Mouse (Mus musculus): Measurements from ENCODE around the gene Gng8. TPM values are rescaled to one million over a fixed set of nuclear protein-coding genes. Genes with fewer than 3 reads are reported as not detected.

Gene Gng8
- polyA plus RNA-seq, 1 experiment: 10.3 TPM

- H3K4me3 ChIP-seq (ENCODE audit: control insufficient read depth, low read depth, low read length): no peak overlapping the region
- H3K27ac ChIP-seq (ENCODE audit: control insufficient read depth, insufficient read depth, low read depth, low read length): no peak overlapping the region
- TF ChIP-seq POLR2A (IDR thresholded peaks at IDR 0.05; ENCODE audit: control insufficient read depth, low read depth, low read length) (no peak), CTCF (IDR thresholded peaks at IDR 0.05; ENCODE audit: control insufficient read depth, insufficient read depth, insufficient replicate concordance, low read depth, low read length) (no peak)
- no peaks in the 10 kb centered on the region for H3K36me3 ChIP-seq (ENCODE audit: control insufficient read depth, insufficient read depth, low read length)
- H3K27me3 ChIP-seq (ENCODE audit: control insufficient read depth, insufficient read depth, low read length): no peaks in the 10 kb centered on the region
- peaks cover 38% of the 10 kb centered on the region for H3K4me1 ChIP-seq (ENCODE audit: control insufficient read depth, insufficient read depth, low read length)
Measured at GRCm38 (mm10) chr7:16847507-16847906, 44.1 kb upstream of the Gng8 start.

- H3K4me1 ChIP-seq (ENCODE audit: control insufficient read depth, insufficient read depth, low read length): peaks cover 33% of the 10 kb centered on the region
- no peaks in the 10 kb centered on the region for H3K36me3 ChIP-seq (ENCODE audit: control insufficient read depth, insufficient read depth, low read length)
- TF ChIP-seq CTCF (IDR thresholded peaks at IDR 0.05; ENCODE audit: control insufficient read depth, insufficient read depth, insufficient replicate concordance, low read depth, low read length) (peak; percentile 74; the same call in 1 of the 2 replicates), POLR2A (IDR thresholded peaks at IDR 0.05; ENCODE audit: control insufficient read depth, low read depth, low read length) (no peak)
- H3K4me3 ChIP-seq (ENCODE audit: control insufficient read depth, low read depth, low read length): peak overlapping the region; percentile 58
- H3K27ac ChIP-seq (ENCODE audit: control insufficient read depth, insufficient read depth, low read depth, low read length): no peak overlapping the region
- no peaks in the 10 kb centered on the region for H3K27me3 ChIP-seq (ENCODE audit: control insufficient read depth, insufficient read depth, low read length)
Measured at GRCm38 (mm10) chr7:16848579-16848978, 43.0 kb upstream of the Gng8 start.

GRCm38 (mm10) chr7:16851636-16852035, 40.0 kb upstream of the Gng8 start:
- Histone ChIP-seq H3K27me3 (ENCODE audit: control insufficient read depth, insufficient read depth, low read length) (no peaks in the 10 kb centered on the region), H3K27ac (ENCODE audit: control insufficient read depth, insufficient read depth, low read depth, low read length) (no peak overlapping the region), H3K4me1 (ENCODE audit: control insufficient read depth, insufficient read depth, low read length) (peaks cover 19% of the 10 kb centered on the region), H3K36me3 (ENCODE audit: control insufficient read depth, insufficient read depth, low read length) (no peaks in the 10 kb centered on the region), H3K4me3 (ENCODE audit: control insufficient read depth, low read depth, low read length) (no peak overlapping the region)
- TF ChIP-seq POLR2A (IDR thresholded peaks at IDR 0.05; ENCODE audit: control insufficient read depth, low read depth, low read length) (no peak), CTCF (IDR thresholded peaks at IDR 0.05; ENCODE audit: control insufficient read depth, insufficient read depth, insufficient replicate concordance, low read depth, low read length) (no peak)

- no peak overlapping the region for H3K27ac ChIP-seq (ENCODE audit: control insufficient read depth, insufficient read depth, low read depth, low read length)
- no peaks in the 10 kb centered on the region for H3K36me3 ChIP-seq (ENCODE audit: control insufficient read depth, insufficient read depth, low read length)
Measured at GRCm38 (mm10) chr7:16853302-16853831, 38.2 kb upstream of the Gng8 start.

GRCm38 (mm10) chr7:16858336-16858735, 33.2 kb upstream of the Gng8 start:
- H3K4me1 ChIP-seq (ENCODE audit: control insufficient read depth, insufficient read depth, low read length): peaks cover 7% of the 10 kb centered on the region; the same call in 1 of the 2 replicates
- H3K36me3 ChIP-seq (ENCODE audit: control insufficient read depth, insufficient read depth, low read length): no peaks in the 10 kb centered on the region
- H3K27me3 ChIP-seq (ENCODE audit: control insufficient read depth, insufficient read depth, low read length): no peaks in the 10 kb centered on the region
- TF ChIP-seq POLR2A (IDR thresholded peaks at IDR 0.05; ENCODE audit: control insufficient read depth, low read depth, low read length): no peak
- peak; percentile 55; the same call in 1 of the 2 replicates for TF ChIP-seq CTCF (IDR thresholded peaks at IDR 0.05; ENCODE audit: control insufficient read depth, insufficient read depth, insufficient replicate concordance, low read depth, low read length)
- H3K4me3 ChIP-seq (ENCODE audit: control insufficient read depth, low read depth, low read length): peak overlapping the region; percentile 33; the same call in 1 of the 2 replicates
- H3K27ac ChIP-seq (ENCODE audit: control insufficient read depth, insufficient read depth, low read depth, low read length): no peak overlapping the region

More at GRCm38 (mm10) chr7:16853302-16853831, 38.2 kb upstream of the Gng8 start:
- H3K4me3 ChIP-seq (ENCODE audit: control insufficient read depth, low read depth, low read length): no peak overlapping the region
- H3K4me1 ChIP-seq (ENCODE audit: control insufficient read depth, insufficient read depth, low read length): peaks cover 15% of the 10 kb centered on the region
- no peaks in the 10 kb centered on the region for H3K27me3 ChIP-seq (ENCODE audit: control insufficient read depth, insufficient read depth, low read length)
- no peak for TF ChIP-seq POLR2A (IDR thresholded peaks at IDR 0.05; ENCODE audit: control insufficient read depth, low read depth, low read length)
- TF ChIP-seq CTCF (IDR thresholded peaks at IDR 0.05; ENCODE audit: control insufficient read depth, insufficient read depth, insufficient replicate concordance, low read depth, low read length): no peak

- Histone ChIP-seq H3K4me3 (ENCODE audit: control insufficient read depth, low read depth, low read length) (no peak overlapping the region), H3K4me1 (ENCODE audit: control insufficient read depth, insufficient read depth, low read length) (peaks cover 7% of the 10 kb centered on the region; the same call in 1 of the 2 replicates), H3K27ac (ENCODE audit: control insufficient read depth, insufficient read depth, low read depth, low read length) (no peak overlapping the region), H3K27me3 (ENCODE audit: control insufficient read depth, insufficient read depth, low read length) (no peaks in the 10 kb centered on the region), H3K36me3 (ENCODE audit: control insufficient read depth, insufficient read depth, low read length) (no peaks in the 10 kb centered on the region)
- peak; percentile 9; the same call in 1 of the 2 replicates for TF ChIP-seq CTCF (IDR thresholded peaks at IDR 0.05; ENCODE audit: control insufficient read depth, insufficient read depth, insufficient replicate concordance, low read depth, low read length)
- no peak for TF ChIP-seq POLR2A (IDR thresholded peaks at IDR 0.05; ENCODE audit: control insufficient read depth, low read depth, low read length)
Measured at GRCm38 (mm10) chr7:16859902-16860651, 31.5 kb upstream of the Gng8 start.

GRCm38 (mm10) chr7:16867488-16867887, 24.1 kb upstream of the Gng8 start:
- Histone ChIP-seq H3K27me3 (ENCODE audit: control insufficient read depth, insufficient read depth, low read length) (no peaks in the 10 kb centered on the region), H3K27ac (ENCODE audit: control insufficient read depth, insufficient read depth, low read depth, low read length) (no peak overlapping the region), H3K4me3 (ENCODE audit: control insufficient read depth, low read depth, low read length) (peak overlapping the region; percentile 12), H3K4me1 (ENCODE audit: control insufficient read depth, insufficient read depth, low read length) (peaks cover 9% of the 10 kb centered on the region), H3K36me3 (ENCODE audit: control insufficient read depth, insufficient read depth, low read length) (no peaks in the 10 kb centered on the region)
- TF ChIP-seq POLR2A (IDR thresholded peaks at IDR 0.05; ENCODE audit: control insufficient read depth, low read depth, low read length) (no peak), CTCF (IDR thresholded peaks at IDR 0.05; ENCODE audit: control insufficient read depth, insufficient read depth, insufficient replicate concordance, low read depth, low read length) (no peak)

All from testis, adult 2 months (tissue).